Mouse (Mus musculus) T-helper 1 cell (primary cell): ENCODE data around the gene Ywhae.

Source experiments
- in situ Hi-C: fragments of 300-600 bp; cut with MboI, MseI; formaldehyde crosslinking; loops from one replicate; pipeline ENCODE4 v1.15.1; 2025; ENCODE audit warnings: high pct_unique_total_duplicates

Gene Ywhae

GRCm38 (mm10) chr11:75794602-75795320, 62.1 kb downstream of the Ywhae start:
- in situ Hi-C loops: no loop called here

GRCm38 (mm10) chr11:75795321-75795636, 62.6 kb downstream of the Ywhae start:
- in situ Hi-C loops: no loop called here

- in situ Hi-C loops: no loop called here
Observed at GRCm38 (mm10) chr11:75796029-75796445, 63.4 kb downstream of the Ywhae start, which contains the start of gene Doc2b. Gene Doc2b (minus strand): TSS chr11:75796049.

- in situ Hi-C loops: no loop called here
Observed at GRCm38 (mm10) chr11:75796536-75797246, 64.0 kb downstream of the Ywhae start.

GRCm38 (mm10) chr11:75801369-75801768, 68.7 kb downstream of the Ywhae start:
- in situ Hi-C loops: no loop called here

GRCm38 (mm10) chr11:75801771-75802550, 69.3 kb downstream of the Ywhae start:
- in situ Hi-C loops: no loop called here

DNA sequence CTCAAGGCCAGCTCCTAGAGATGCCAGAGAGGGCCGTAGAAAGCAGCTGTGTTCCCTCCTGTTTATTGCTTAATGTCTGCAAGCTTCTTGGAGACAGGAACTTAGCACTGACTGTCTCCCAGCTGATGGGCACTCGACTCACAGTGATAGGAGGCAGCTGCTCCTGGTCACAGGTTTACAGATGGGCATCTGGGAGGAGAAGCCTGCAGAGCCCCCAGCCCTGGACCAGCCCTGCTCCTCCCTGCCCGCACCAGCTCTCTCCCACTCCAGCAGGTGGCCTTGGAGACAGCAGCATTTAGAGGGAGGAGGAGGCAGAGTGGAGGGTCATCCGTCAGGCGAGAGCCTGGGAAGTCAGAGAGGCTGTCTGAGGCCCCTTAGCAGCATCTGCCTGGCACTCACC, 74.8 kb downstream of the Ywhae start:
- in situ Hi-C loops: no loop called here

DNA sequence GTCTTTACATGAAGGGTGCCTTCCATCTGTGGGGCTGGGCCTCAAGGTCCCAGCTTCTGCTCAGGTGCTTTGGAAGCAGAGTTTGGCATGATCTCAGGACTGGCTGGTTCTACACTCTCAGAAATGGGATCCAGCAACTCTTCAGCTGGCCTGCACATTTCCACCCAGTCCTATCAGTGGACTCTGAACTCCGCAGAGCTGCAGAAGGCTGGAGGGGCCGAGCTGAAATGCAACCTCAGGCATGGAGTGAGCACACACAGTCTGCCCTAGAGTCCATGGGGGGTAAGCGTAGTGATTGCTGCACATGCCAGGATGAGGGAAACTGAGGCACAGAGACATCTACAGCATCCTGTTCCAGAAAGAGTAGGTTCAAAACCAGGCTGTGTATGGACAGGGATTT, 77.9 kb downstream of the Ywhae start:
- in situ Hi-C loops: no loop called here

DNA sequence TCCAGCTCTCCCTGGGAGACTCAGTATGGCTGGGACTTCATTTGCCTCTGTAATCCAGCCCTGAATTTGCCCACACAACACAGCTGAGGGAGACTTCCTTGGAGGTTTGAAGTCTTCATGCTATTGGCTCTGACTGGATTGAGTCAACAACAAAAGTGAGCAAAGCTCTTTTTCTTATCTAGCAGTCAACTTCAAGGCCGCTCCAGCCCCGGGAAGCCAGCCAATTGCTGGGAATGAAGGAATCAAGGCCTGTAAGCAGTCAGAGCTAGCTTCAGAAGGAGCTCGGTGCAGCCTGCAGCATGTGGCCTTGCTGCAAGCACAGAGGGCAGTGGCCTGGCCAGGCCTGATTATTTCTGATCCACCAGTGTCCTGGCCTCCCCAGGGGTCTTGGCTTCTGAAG, 79.2 kb downstream of the Ywhae start:
- in situ Hi-C loops: no loop called here

- in situ Hi-C loops: no loop called here
Observed at GRCm38 (mm10) chr11:75813085-75813484, 80.4 kb downstream of the Ywhae start.
